In genomic region chr14:26447223-26447622, GRCm38 (mm10) we compare ENCODE assay signal across 19 mouse cellular contexts.
"Had no signal": no experiment of that assay in that cellular context is flagged by ENCODE, and none has a peak within 500 bp of the region (broad histone marks: within the 10 kb centered on the region; RNA-seq: fewer than 3 reads in every experiment).

No protein-coding gene starts in this region.

- H3K27ac ChIP-seq: liver, embryonic 15.5 days; lung, embryonic 15.5 days; macrophage; midbrain, embryonic 13.5 days; neural tube, embryonic 13.5 days; neural tube, embryonic 15.5 days had no signal

- H3K4me1 ChIP-seq: lung, embryonic 15.5 days had no signal

- H3K4me2 ChIP-seq: liver, embryonic 15.5 days; lung, embryonic 15.5 days; midbrain, embryonic 11.5 days; midbrain, embryonic 13.5 days; neural tube, embryonic 13.5 days; neural tube, embryonic 15.5 days had no signal

- H3K36me3 ChIP-seq: midbrain, embryonic 13.5 days; neural tube, embryonic 13.5 days had no signal

- H3K4me3 ChIP-seq: liver, embryonic 15.5 days; lung, embryonic 15.5 days; midbrain, embryonic 13.5 days; myocyte; neural tube, embryonic 13.5 days; neural tube, embryonic 15.5 days had no signal

- H3K9ac ChIP-seq: liver, embryonic 15.5 days; liver, postnatal 0 days; lung, embryonic 15.5 days; midbrain, embryonic 13.5 days; neural tube, embryonic 13.5 days; neural tube, embryonic 15.5 days had no signal

- H3K27me3 ChIP-seq: liver, embryonic 15.5 days; lung, embryonic 15.5 days; midbrain, embryonic 13.5 days; neural tube, embryonic 13.5 days; neural tube, embryonic 15.5 days had no signal

- DNase-seq: liver, postnatal 0 days; lung, adult 2 months; lung, postnatal 14 days; lung, postnatal 36 days; right cerebral cortex, postnatal 14 days; spleen, adult 18-20 months; thymus, adult 18-20 months; thymus, postnatal 14 days; thymus, postnatal 36 days had no signal

- ATAC-seq: liver, postnatal 0 days; lung, postnatal 0 days; midbrain, embryonic 13.5 days; midbrain, embryonic 16.5 days had no signal

- H3K9me3 ChIP-seq: liver, embryonic 15.5 days; lung, embryonic 15.5 days; midbrain, embryonic 13.5 days; neural tube, embryonic 13.5 days; neural tube, embryonic 15.5 days had no signal
